Mouse (Mus musculus): ENCODE results near the gene Abhd12. TPM values are rescaled to one million over a fixed set of nuclear protein-coding genes. Genes with fewer than 3 reads are reported as not detected.

Abhd12 gene
- total RNA-seq, 2 experiments from 2014 or later, result 23.8 to 27.8 TPM

DNA sequence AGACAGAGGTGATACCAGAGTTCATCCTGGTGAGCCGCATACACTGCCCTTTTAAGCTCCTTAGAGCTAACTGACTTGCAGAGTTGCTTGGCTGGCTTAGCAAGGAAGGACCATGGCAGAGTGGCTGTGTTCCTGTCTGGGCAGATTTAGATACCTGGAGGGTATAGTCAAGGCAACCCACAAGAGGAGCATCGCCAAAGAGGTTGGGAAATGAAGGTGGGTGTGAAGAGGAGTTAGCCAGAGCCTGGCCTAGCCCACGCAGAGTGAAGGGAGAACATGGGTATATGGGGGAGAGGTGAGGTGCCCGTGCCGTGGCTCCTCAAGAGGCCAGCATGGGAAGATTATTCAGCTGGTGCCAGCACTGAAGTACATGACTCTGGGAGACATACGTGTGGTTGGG, 91.7 kb downstream of the Abhd12 start:
- no peak for DNase-seq (ENCODE audit: low spot score)

DNA sequence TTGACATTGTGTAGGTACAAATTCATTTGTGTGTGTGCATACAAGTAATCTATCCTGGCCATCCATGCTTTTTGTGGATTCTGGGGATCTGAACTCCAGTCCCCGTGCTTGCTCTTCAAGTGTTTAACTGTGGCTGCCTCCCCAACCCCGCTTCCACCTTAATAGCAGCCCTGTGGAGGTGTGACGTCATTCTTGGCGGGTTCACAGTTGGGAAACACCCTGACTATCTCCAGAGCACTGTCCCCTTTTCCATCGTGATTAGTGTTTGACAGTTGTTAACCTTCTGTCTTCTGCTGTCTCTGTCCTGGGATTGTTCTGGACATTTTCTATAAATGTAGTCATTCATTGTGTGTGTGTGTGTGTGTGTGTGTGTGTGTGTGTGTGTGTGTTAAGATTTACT, 93.9 kb downstream of the Abhd12 start:
- no peak for DNase-seq (ENCODE audit: low spot score)

DNA sequence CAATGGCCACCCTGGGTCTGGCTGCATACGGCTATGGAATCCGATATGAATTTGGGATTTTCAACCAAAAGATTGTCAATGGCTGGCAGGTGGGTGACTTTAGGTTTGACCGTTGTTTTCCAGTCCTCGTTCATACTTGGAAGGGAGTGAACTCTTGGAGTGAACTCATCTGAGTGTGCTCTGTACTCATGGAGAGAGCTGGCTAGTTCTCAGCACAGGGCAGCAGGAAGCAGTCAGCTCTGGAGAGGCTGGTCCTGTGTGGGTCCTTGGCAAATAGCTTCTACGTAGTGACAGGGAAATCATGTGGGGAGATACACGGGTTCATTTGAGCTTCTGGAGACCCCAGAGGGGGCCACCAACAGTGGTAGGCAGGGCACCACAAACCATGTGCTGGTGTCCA, 95.7 kb downstream of the Abhd12 start:
- no peak for DNase-seq (ENCODE audit: low spot score)

DNA sequence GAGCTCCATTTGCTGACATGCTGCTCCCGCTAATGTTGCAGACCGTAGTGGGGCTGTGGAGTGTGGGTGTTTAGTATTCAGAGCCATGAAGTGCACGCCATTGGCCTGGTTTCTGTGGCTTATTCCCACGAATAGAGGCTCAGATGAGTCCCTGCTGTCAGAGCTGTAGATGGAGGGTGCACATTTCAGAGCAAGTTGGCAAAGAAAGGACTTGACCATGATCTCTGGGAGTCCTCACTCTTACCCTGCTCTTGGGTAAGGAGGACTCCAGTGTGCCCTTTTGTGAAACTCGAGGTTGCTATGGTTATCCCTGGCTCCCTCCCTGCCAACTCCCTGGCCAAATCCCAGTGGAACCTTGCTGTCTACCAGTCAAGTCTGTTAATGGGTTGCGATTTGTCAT, 96.2 kb downstream of the Abhd12 start:
- DNase-seq (ENCODE audit: low spot score), result no peak

GRCm38 (mm10) chr2:150803035-150803434, 101.5 kb downstream of the Abhd12 start:
- DNase-seq (ENCODE audit: low spot score), result no peak

DNA sequence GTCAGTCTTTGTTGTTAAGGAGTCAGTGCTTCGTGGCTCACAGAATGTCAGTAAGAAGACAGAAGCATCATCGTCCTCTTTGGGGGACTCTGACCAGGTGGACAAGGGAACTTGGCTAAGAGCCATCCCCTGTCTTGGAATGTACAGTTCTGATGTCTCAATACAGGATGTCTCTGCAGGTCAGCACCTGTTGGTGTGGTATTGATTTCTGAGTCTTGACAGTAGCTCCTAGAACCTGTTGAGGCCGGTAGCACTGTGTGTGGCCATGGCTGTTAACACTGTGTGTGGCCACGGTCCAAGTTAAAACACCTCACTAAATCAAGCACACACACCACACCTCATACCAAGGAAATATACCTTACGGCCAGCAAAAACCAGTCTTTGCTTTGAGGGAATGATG, 103.9 kb downstream of the Abhd12 start:
- no peak for DNase-seq (ENCODE audit: low spot score)

DNA sequence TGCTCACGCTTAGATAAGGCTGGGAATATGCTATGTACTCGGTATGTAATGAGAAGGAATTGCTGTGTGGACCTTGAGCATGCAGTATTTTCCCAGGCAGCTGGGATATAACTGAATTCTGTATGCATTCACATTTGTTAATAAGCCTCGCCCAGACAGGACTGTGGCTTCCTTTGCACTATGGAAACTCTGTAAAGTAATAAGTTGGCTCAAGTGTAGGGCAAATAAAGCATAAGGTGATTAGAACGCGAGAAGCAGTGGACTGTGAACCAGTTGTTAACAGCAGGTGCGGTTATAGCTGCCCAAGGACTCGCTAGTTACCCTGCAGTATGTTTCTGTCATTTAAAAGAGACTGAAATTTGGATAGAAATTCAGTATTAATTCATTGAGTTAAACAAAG, 106.5 kb downstream of the Abhd12 start:
- no peak for DNase-seq (ENCODE audit: low spot score)

GRCm38 (mm10) chr2:150793320-150793719, 111.2 kb downstream of the Abhd12 start:
- no peak for DNase-seq (ENCODE audit: low spot score)

- DNase-seq (ENCODE audit: low spot score), result peak; percentile 76
Observed at GRCm38 (mm10) chr2:150788768-150789550, 115.6 kb downstream of the Abhd12 start.

DNA sequence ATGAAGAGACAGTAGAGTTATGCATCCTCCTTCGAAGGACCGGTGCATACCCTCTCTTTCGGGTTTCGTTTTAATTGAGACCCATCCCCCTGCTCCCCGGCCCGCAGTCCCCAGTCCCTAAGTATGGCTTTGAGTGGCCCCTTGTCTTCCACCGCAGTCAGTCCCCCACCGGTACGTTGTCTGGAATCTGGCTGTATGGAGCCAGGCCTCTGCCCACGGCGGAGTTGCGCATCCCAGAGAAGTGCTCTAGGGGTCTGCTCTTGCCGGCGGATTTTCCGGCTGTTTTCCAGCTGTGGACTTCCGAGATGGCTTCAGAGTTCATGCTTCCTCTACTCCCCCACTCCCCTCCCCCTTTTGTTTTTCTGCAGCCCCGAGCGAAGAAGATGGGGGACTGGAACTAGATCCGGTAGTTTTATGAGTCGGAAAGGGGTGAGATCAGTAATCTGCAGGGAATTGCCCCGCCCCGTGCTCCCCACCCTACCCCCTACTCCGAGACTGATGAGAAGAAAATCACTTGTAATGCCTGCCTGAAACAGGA, 117.2 kb downstream of the Abhd12 start:
- no peak for DNase-seq (ENCODE audit: low spot score)

DNA sequence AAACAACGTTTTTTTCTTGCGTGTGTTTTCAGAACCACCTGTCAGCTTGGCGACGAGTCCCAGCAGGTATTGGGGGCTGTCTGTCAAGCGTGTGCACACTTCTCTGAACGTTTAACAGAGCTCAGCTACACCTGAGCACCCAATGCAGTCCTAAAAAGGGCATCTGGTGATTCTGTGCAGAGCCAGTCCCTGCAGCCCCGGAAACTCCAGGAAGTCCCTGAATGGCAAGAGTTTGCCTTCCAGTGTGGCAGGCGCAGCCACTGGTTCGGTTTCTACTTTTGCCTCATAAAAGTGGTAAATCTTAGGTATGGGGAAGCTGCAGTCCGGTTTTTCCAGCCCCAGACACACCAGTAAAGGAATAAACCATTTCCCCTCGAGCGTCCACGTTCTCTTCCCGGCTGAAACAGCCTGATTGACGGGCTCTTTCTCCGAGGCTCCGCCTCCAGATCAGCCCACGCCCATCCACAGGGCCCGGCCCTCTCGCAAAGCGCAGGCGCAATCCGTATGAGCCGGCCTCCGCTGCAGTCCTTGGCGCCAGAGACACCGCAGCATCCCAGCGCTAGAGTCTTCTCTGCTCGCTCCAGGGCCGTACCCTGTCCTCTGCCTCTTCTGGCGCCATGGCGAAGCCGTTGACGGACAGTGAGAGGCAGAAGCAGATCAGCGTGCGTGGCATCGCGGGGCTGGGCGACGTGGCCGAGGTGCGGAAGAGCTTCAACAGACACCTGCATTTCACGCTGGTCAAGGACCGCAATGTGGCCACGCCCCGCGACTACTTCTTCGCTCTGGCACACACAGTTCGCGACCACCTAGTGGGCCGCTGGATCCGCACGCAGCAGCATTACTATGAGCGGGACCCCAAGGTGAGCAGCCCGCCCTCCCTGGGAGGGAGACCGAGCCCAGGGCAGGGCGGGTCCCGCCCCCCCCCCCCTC, 118.0 kb downstream of the Abhd12 start, which contains the start of gene Pygb:
Gene Pygb (plus strand): TSS at position 485 of the 930 bp plus-strand sequence.
- DNase-seq (ENCODE audit: low spot score), result peak; percentile 79

DNA sequence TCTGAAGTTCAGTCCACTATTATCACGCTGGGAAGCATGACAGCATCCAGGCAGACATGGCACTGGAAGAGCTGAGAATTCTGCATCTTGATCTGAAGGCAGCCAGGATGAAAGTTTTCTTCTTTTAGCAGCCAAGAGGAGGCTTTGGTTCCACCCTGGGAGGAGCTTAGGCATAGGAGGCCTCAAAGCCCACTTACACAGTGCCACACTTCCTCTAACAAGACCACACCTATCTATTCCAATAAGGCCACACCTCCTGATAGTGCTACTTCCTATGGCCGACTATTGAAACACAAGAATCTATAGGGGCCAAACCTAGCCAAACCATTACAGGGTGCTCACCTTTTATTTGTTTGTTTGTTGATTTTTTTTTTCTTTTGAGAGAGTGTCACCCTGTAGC, 121.7 kb downstream of the Abhd12 start:
- DNase-seq (ENCODE audit: low spot score), result no peak

Other genes starting within 250 kb of the Abhd12 start
- gene Acss1, start 236.2 kb downstream of the Abhd12 start, total RNA-seq (2021), result 10 to 100 TPM; 19.9 to 26.2 TPM
- not detected for gene Vsx1, start 215.4 kb downstream of the Abhd12 start, total RNA-seq (2021)
- gene Entpd6, start 155.7 kb downstream of the Abhd12 start, total RNA-seq (2021), result 1 to 10 TPM; 8.0 to 8.8 TPM
- 1 to 10 TPM; 4.5 to 5.5 TPM for gene Pygb, start 118.0 kb downstream of the Abhd12 start, total RNA-seq (2021)
- 1 to 10 TPM; 1.8 to 2.1 TPM for gene Gins1, start 659 bp upstream of the Abhd12 start, total RNA-seq (2021)
- gene Ninl, start 134.6 kb upstream of the Abhd12 start, total RNA-seq (2021), result under 1 TPM; 0.43 to 0.47 TPM
- 1 to 10 TPM; 1.9 to 2.7 TPM for gene Nanp, start 134.7 kb upstream of the Abhd12 start, total RNA-seq (2021)
- not detected for gene Gm14151, start 187.6 kb upstream of the Abhd12 start, total RNA-seq (2021)
- gene Gm14147, start 193.5 kb upstream of the Abhd12 start, total RNA-seq (2021), result not detected